Mouse (Mus musculus): Measurements from ENCODE around the gene Jazf1. TPM values are rescaled to one million over a fixed set of nuclear protein-coding genes. Genes with fewer than 3 reads are reported as not detected.

Jazf1 gene
- polyA plus RNA-seq, 1 experiment from 2014 or later: 12.6 TPM

GRCm38 (mm10) chr6:52916836-52917376 lies 151.5 kb downstream of the Jazf1 start:
- no peaks in the 10 kb centered on the region for H3K27me3 ChIP-seq (ENCODE audit: control insufficient read depth, insufficient read depth, low read length)
- H3K27ac ChIP-seq (ENCODE audit: low read length): no peak overlapping the region
- ATAC-seq (replicated peaks; ENCODE audit: extremely low read depth, insufficient read depth, low FRiP score): no peak
- no peak overlapping the region for H3K4me2 ChIP-seq (ENCODE audit: low read depth, low read length)
- H3K4me3 ChIP-seq (ENCODE audit: low read length): no peak overlapping the region
- no peaks in the 10 kb centered on the region for H3K9me3 ChIP-seq (replicated peaks; ENCODE audit: control insufficient read depth, low read length)
- peaks cover 10% of the 10 kb centered on the region for H3K4me1 ChIP-seq (ENCODE audit: control insufficient read depth, insufficient read depth, low read length)
- no peak overlapping the region for H3K9ac ChIP-seq (ENCODE audit: low read length)
- WGBS: 86% methylated on average over 3 of the region's 3 CpGs
- H3K36me3 ChIP-seq (ENCODE audit: control insufficient read depth, insufficient read depth): no peaks in the 10 kb centered on the region

- H3K27me3 ChIP-seq (ENCODE audit: control insufficient read depth, insufficient read depth, low read length): no peaks in the 10 kb centered on the region
- WGBS: 79% methylated on average over 2 of the region's 2 CpGs
- no peak overlapping the region for H3K9ac ChIP-seq (ENCODE audit: low read length)
- no peaks in the 10 kb centered on the region for H3K9me3 ChIP-seq (replicated peaks; ENCODE audit: control insufficient read depth, low read length)
- no peak overlapping the region for H3K4me2 ChIP-seq (ENCODE audit: low read depth, low read length)
- no peak for ATAC-seq (replicated peaks; ENCODE audit: extremely low read depth, insufficient read depth, low FRiP score)
- 0 out of 2 replicates have a peak overlapping the region, but pooled peaks have one; percentile 4 for H3K27ac ChIP-seq (ENCODE audit: low read length)
- no peaks in the 10 kb centered on the region for H3K36me3 ChIP-seq (ENCODE audit: control insufficient read depth, insufficient read depth)
- H3K4me3 ChIP-seq (ENCODE audit: low read length): no peak overlapping the region
- H3K4me1 ChIP-seq (ENCODE audit: control insufficient read depth, insufficient read depth, low read length): peaks cover 11% of the 10 kb centered on the region
Measured at GRCm38 (mm10) chr6:52914921-52915320, 153.5 kb downstream of the Jazf1 start.

DNA sequence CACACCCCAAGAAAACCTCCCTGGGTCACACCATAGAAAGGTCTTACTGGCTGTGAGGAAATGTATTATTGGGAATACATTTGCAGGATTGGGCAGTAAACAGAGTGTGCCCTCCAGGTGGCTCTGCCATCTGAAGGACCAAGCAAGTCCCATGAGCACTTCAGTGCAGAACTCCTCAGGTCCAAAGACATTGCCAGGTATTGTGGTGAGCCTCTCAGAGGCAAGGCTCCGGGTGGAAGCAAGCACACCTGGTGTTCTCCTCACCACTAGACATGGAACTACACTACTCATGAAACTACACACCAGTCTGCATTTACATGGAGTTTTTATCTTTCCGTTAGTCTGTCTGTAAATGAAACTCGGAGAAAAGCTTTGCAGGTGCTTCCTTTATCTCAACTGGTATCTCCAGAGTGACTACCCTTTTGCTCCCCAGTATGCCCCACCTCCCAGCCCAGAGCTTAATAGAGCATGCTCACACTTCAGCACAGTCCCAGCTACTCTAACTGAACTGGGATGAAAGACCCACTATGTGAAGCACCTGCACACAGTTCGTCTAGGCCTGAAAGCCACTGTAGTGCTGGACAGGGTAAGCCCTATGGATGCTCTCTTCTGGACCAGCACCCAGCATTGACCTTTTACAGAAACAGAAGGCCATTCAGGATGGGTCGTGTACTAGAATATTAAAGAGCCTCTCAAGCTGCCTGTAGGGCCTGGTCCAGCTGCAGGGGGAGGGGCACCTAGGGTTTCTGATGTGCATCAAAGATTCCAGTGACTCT lies 156.1 kb downstream of the Jazf1 start:
- Histone ChIP-seq H3K4me2 (ENCODE audit: low read depth, low read length) (no peak overlapping the region), H3K4me1 (ENCODE audit: control insufficient read depth, insufficient read depth, low read length) (peaks cover 15% of the 10 kb centered on the region), H3K36me3 (ENCODE audit: control insufficient read depth, insufficient read depth) (no peaks in the 10 kb centered on the region), H3K27me3 (ENCODE audit: control insufficient read depth, insufficient read depth, low read length) (no peaks in the 10 kb centered on the region), H3K9ac (ENCODE audit: low read length) (no peak overlapping the region), H3K4me3 (ENCODE audit: low read length) (no peak overlapping the region), H3K9me3 (replicated peaks; ENCODE audit: control insufficient read depth, low read length) (no peaks in the 10 kb centered on the region), H3K27ac (ENCODE audit: low read length) (peak overlapping the region; percentile 65)
- peak; percentile 64; the same call in 1 of the 2 replicates for ATAC-seq (replicated peaks; ENCODE audit: extremely low read depth, insufficient read depth, low FRiP score)
- WGBS: 68% methylated on average over 5 of the region's 5 CpGs

DNA sequence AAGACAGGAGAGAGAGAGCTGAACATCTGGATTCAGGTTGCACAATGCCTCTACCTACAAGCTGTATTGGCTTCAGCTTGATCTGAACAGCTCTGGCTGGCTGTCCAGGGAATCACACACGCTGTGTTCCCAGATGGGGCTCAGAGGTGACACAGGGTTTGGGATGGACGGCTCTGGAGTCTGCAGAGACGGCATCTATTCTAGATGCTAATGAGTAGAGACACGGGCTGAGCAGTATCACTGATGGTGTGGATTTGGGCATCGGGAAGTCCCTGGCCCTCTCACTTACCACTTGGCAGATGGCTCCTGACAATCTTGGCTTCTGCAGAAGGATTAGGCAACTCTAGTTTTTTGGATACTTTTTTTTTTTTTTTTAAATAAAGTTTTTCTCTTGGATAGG lies 161.6 kb downstream of the Jazf1 start:
- H3K27me3 ChIP-seq (ENCODE audit: control insufficient read depth, insufficient read depth, low read length): no peaks in the 10 kb centered on the region
- no peak for ATAC-seq (replicated peaks; ENCODE audit: extremely low read depth, insufficient read depth, low FRiP score)

DNA sequence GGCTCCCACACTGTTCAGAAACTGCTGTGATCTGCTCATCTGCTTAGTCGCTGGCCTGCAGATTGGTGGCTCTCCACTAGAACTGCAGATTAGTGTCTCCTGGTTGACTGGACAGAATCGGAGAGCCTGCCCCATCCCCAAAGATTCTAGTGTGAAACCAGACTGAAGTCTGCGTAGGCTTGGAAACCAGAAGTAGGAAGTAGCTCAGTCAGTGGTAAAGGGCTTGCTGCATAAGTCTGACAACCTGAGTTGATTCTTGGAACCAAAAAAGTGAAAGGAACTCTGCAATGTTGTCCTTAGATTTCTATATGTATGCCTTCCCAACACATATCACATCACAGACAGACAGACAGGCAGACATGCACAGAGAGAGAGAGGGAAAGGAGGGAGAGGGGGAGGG lies 163.3 kb downstream of the Jazf1 start:
- H3K27me3 ChIP-seq (ENCODE audit: control insufficient read depth, insufficient read depth, low read length): no peaks in the 10 kb centered on the region
- peaks cover 13% of the 10 kb centered on the region for H3K4me1 ChIP-seq (ENCODE audit: control insufficient read depth, insufficient read depth, low read length)
- H3K4me2 ChIP-seq (ENCODE audit: low read depth, low read length): no peak overlapping the region
- H3K36me3 ChIP-seq (ENCODE audit: control insufficient read depth, insufficient read depth): no peaks in the 10 kb centered on the region
- no peak overlapping the region for H3K9ac ChIP-seq (ENCODE audit: low read length)
- 57% methylated on average over 3 of the region's 3 CpGs for WGBS
- no peak overlapping the region for H3K4me3 ChIP-seq (ENCODE audit: low read length)
- no peak overlapping the region for H3K27ac ChIP-seq (ENCODE audit: low read length)
- ATAC-seq (replicated peaks; ENCODE audit: extremely low read depth, insufficient read depth, low FRiP score): no peak
- H3K9me3 ChIP-seq (replicated peaks; ENCODE audit: control insufficient read depth, low read length): no peaks in the 10 kb centered on the region

More for the DNA sequence above, 161.6 kb downstream of the Jazf1 start:
- Histone ChIP-seq H3K27ac (ENCODE audit: low read length) (no peak overlapping the region; the same call in 1 of the 2 replicates), H3K4me3 (ENCODE audit: low read length) (no peak overlapping the region), H3K9me3 (replicated peaks; ENCODE audit: control insufficient read depth, low read length) (no peaks in the 10 kb centered on the region), H3K36me3 (ENCODE audit: control insufficient read depth, insufficient read depth) (no peaks in the 10 kb centered on the region), H3K4me1 (ENCODE audit: control insufficient read depth, insufficient read depth, low read length) (peaks cover 13% of the 10 kb centered on the region), H3K4me2 (ENCODE audit: low read depth, low read length) (no peak overlapping the region), H3K9ac (ENCODE audit: low read length) (no peak overlapping the region)
- 65% methylated on average over 5 of the region's 5 CpGs for WGBS

GRCm38 (mm10) chr6:52903226-52903960 lies 165.0 kb downstream of the Jazf1 start:
- H3K9me3 ChIP-seq (replicated peaks; ENCODE audit: control insufficient read depth, low read length): no peaks in the 10 kb centered on the region
- ATAC-seq (replicated peaks; ENCODE audit: extremely low read depth, insufficient read depth, low FRiP score): no peak
- WGBS: 71% methylated on average over 4 of the region's 4 CpGs

GRCm38 (mm10) chr6:52899574-52900245 lies 168.7 kb downstream of the Jazf1 start:
- H3K9ac ChIP-seq (ENCODE audit: low read length): no peak overlapping the region
- H3K27ac ChIP-seq (ENCODE audit: low read length): no peak overlapping the region
- no peak overlapping the region for H3K4me3 ChIP-seq (ENCODE audit: low read length)
- no peaks in the 10 kb centered on the region for H3K36me3 ChIP-seq (ENCODE audit: control insufficient read depth, insufficient read depth)
- no peaks in the 10 kb centered on the region for H3K9me3 ChIP-seq (replicated peaks; ENCODE audit: control insufficient read depth, low read length)
- H3K4me2 ChIP-seq (ENCODE audit: low read depth, low read length): no peak overlapping the region
- WGBS: 77% methylated on average over 3 of the region's 3 CpGs
- ATAC-seq (replicated peaks; ENCODE audit: extremely low read depth, insufficient read depth, low FRiP score): no peak
- peaks cover 3% of the 10 kb centered on the region for H3K4me1 ChIP-seq (ENCODE audit: control insufficient read depth, insufficient read depth, low read length)
- no peaks in the 10 kb centered on the region for H3K27me3 ChIP-seq (ENCODE audit: control insufficient read depth, insufficient read depth, low read length)

More at GRCm38 (mm10) chr6:52903226-52903960, 165.0 kb downstream of the Jazf1 start:
- Histone ChIP-seq H3K4me2 (ENCODE audit: low read depth, low read length) (no peak overlapping the region), H3K27me3 (ENCODE audit: control insufficient read depth, insufficient read depth, low read length) (no peaks in the 10 kb centered on the region), H3K4me3 (ENCODE audit: low read length) (no peak overlapping the region), H3K9ac (ENCODE audit: low read length) (no peak overlapping the region), H3K27ac (ENCODE audit: low read length) (no peak overlapping the region; the same call in 1 of the 2 replicates), H3K4me1 (ENCODE audit: control insufficient read depth, insufficient read depth, low read length) (peaks cover 13% of the 10 kb centered on the region), H3K36me3 (ENCODE audit: control insufficient read depth, insufficient read depth) (no peaks in the 10 kb centered on the region)

- Histone ChIP-seq H3K27ac (ENCODE audit: low read length) (no peak overlapping the region), H3K36me3 (ENCODE audit: control insufficient read depth, insufficient read depth) (no peaks in the 10 kb centered on the region), H3K27me3 (ENCODE audit: control insufficient read depth, insufficient read depth, low read length) (no peaks in the 10 kb centered on the region), H3K9me3 (replicated peaks; ENCODE audit: control insufficient read depth, low read length) (no peaks in the 10 kb centered on the region), H3K9ac (ENCODE audit: low read length) (no peak overlapping the region), H3K4me3 (ENCODE audit: low read length) (no peak overlapping the region), H3K4me2 (ENCODE audit: low read depth, low read length) (no peak overlapping the region), H3K4me1 (ENCODE audit: control insufficient read depth, insufficient read depth, low read length) (no peaks in the 10 kb centered on the region)
- WGBS: 64% methylated on average over 4 of the region's 4 CpGs
- ATAC-seq (replicated peaks; ENCODE audit: extremely low read depth, insufficient read depth, low FRiP score): no peak
Measured at GRCm38 (mm10) chr6:52895075-52895474, 173.4 kb downstream of the Jazf1 start.
